Comparison of ENCODE assay signal across 26 mouse cellular contexts in genomic region chr1:189684786-189685415, GRCm38 (mm10). TPM values are rescaled to one million over a fixed set of nuclear protein-coding genes. Genes with fewer than 3 reads are reported as not detected.
"Had no signal": no experiment of that assay in that cellular context is flagged by ENCODE, and none has a peak within 500 bp of the region (broad histone marks: within the 10 kb centered on the region; RNA-seq: fewer than 3 reads in every experiment).

No protein-coding gene starts in this region.

- H3K27me3 ChIP-seq: embryonic facial prominence, embryonic 12.5 days; embryonic facial prominence, embryonic 13.5 days; embryonic facial prominence, embryonic 15.5 days; forebrain, embryonic 12.5 days; forebrain, embryonic 13.5 days; forebrain, embryonic 15.5 days had no signal

- H3K4me3 ChIP-seq: embryonic facial prominence, embryonic 12.5 days; embryonic facial prominence, embryonic 13.5 days; embryonic facial prominence, embryonic 15.5 days; forebrain, embryonic 12.5 days; forebrain, embryonic 13.5 days; forebrain, embryonic 15.5 days; gastrocnemius, adult 2 months; heart, adult 2 months had no signal

- DNase-seq: cerebellum, adult 9-10 months; cerebellum, adult 9-11 months; cerebellum, postnatal 10 days; cerebellum, postnatal 14 days; cerebellum, postnatal 25 days; cerebellum, postnatal 36 days; embryo, embryonic 11 days; forebrain, postnatal 0 days; gastrocnemius, adult 2 months; gastrocnemius, postnatal 10 days; gastrocnemius, postnatal 14 days; gastrocnemius, postnatal 25 days; gastrocnemius, postnatal 36 days; heart, adult 18-20 months; heart, adult 2 months had no signal

- H3K27ac ChIP-seq: embryonic facial prominence, embryonic 10.5 days; embryonic facial prominence, embryonic 12.5 days; embryonic facial prominence, embryonic 13.5 days; embryonic facial prominence, embryonic 15.5 days; forebrain, embryonic 10.5 days; forebrain, embryonic 12.5 days; forebrain, embryonic 13.5 days; forebrain, embryonic 15.5 days; gastrocnemius, adult 2 months; heart, adult 2 months had no signal

- H3K9me3 ChIP-seq: embryonic facial prominence, embryonic 10.5 days; embryonic facial prominence, embryonic 12.5 days; embryonic facial prominence, embryonic 13.5 days; embryonic facial prominence, embryonic 15.5 days; forebrain, embryonic 10.5 days; forebrain, embryonic 12.5 days; forebrain, embryonic 13.5 days; forebrain, embryonic 15.5 days had no signal

- H3K4me2 ChIP-seq: embryonic facial prominence, embryonic 12.5 days; embryonic facial prominence, embryonic 13.5 days; embryonic facial prominence, embryonic 15.5 days; forebrain, embryonic 15.5 days had no signal

- H3K9ac ChIP-seq: embryonic facial prominence, embryonic 12.5 days; embryonic facial prominence, embryonic 13.5 days; embryonic facial prominence, embryonic 15.5 days; forebrain, embryonic 12.5 days; forebrain, embryonic 13.5 days; forebrain, embryonic 15.5 days; forebrain, postnatal 0 days had no signal

- ATAC-seq: forebrain, embryonic 13.5 days; forebrain, embryonic 14.5 days; forebrain, embryonic 15.5 days; forebrain, embryonic 16.5 days; forebrain, postnatal 0 days had no signal

RNA-seq across cellular contexts. Expression of gene Ptpn14, which starts 43.2 kb away (rescaled TPM):
- polyA plus RNA-seq: erythroblast, embryonic 14.5 days had no signal
